Mouse (Mus musculus): ENCODE results near the gene Kcnk4. TPM values are rescaled to one million over a fixed set of nuclear protein-coding genes. Genes with fewer than 3 reads are reported as not detected.

Kcnk4 gene
- total and polyA plus RNA-seq, 3 experiments, result 0.21 to 0.80 TPM; not detected in 1

GRCm38 (mm10) chr19:6918321-6918720 is 16.0 kb downstream of the Kcnk4 start:
- no peak overlapping the region for H3K9ac ChIP-seq (ENCODE audit: insufficient read depth, low read depth)
- H3K79me2 ChIP-seq (replicated peaks; ENCODE audit: control insufficient read depth, extremely low read depth, insufficient read depth, poor library complexity, severe bottlenecking), result 0 out of 2 replicates have a peak, but pooled peaks cover 3% of the 10 kb centered on the region
- peaks cover 8 to 55% of the 10 kb centered on the region in 2 experiments for H3K36me3 ChIP-seq (replicated peaks in 1 of 2; ENCODE audit: control insufficient read depth in 1 of 2, insufficient read depth in 1 of 2, low read length in 1 of 2)
- dilution Hi-C loops (cut with MboI; ENCODE audit: extremely low pct_ligation_motif_present, extremely low pct_unique_long_range_greater_than_20kb, low sequenced_read_pairs), result no loop called here
- H3K9me3 ChIP-seq (replicated peaks; ENCODE audit: low read length), result no peaks in the 10 kb centered on the region
- H3K4me3 ChIP-seq (replicated peaks in 1 of 3; ENCODE audit: low read depth in 2 of 3, low read length in 2 of 3, poor library complexity in 1 of 3), result no peak overlapping the region
- TF ChIP-seq RCOR1 (conservative IDR thresholded peaks at IDR 0.05; ENCODE audit: low read depth, low read length), result no peak
- no peak for TF ChIP-seq MYC (IDR thresholded peaks at IDR 0.05; ENCODE audit: low read depth, low read length)
- TF ChIP-seq JUN (IDR thresholded peaks at IDR 0.05; ENCODE audit: insufficient read depth, low read depth, low read length), result no peak
- no peak for TF ChIP-seq USF1 (IDR thresholded peaks at IDR 0.05; ENCODE audit: low read depth, low read length)
- no peak overlapping the region for H3K4me2 ChIP-seq (ENCODE audit: insufficient read depth, low read depth, poor library complexity, severe bottlenecking)
- in situ Hi-C loops (cut with MboI; ENCODE audit: low pct_ligation_motif_present, low pct_unique_long_range_greater_than_20kb, low sequenced_read_pairs), result no loop called here
- no peak for DNase-seq (ENCODE audit: extremely low read depth)
- H3K27ac ChIP-seq (ENCODE audit: insufficient read depth, low read depth), result no peak overlapping the region
- H3K4me1 ChIP-seq (ENCODE audit: control insufficient read depth in 1 of 2, insufficient read depth in 2 of 2), result peaks cover 7 to 27% of the 10 kb centered on the region in 2 experiments
- peaks cover 2% of the 10 kb centered on the region for H3K27me3 ChIP-seq (replicated peaks)

GRCm38 (mm10) chr19:6916496-6916895 is 17.8 kb downstream of the Kcnk4 start:
- H3K4me2 ChIP-seq (ENCODE audit: insufficient read depth, low read depth, poor library complexity, severe bottlenecking), result no peak overlapping the region
- in situ Hi-C loops (cut with MboI; ENCODE audit: low pct_ligation_motif_present, low pct_unique_long_range_greater_than_20kb, low sequenced_read_pairs), result no loop called here
- no peak for DNase-seq (ENCODE audit: extremely low read depth)
- H3K9me3 ChIP-seq (replicated peaks; ENCODE audit: low read length), result no peaks in the 10 kb centered on the region
- dilution Hi-C loops (cut with MboI; ENCODE audit: extremely low pct_ligation_motif_present, extremely low pct_unique_long_range_greater_than_20kb, low sequenced_read_pairs), result no loop called here
- H3K9ac ChIP-seq (ENCODE audit: insufficient read depth, low read depth), result no peak overlapping the region
- H3K4me3 ChIP-seq (replicated peaks in 1 of 3; ENCODE audit: low read depth in 2 of 3, low read length in 2 of 3, poor library complexity in 1 of 3), result no peak overlapping the region
- peaks cover 3% of the 10 kb centered on the region; the same call in 1 of the 2 replicates for H3K79me2 ChIP-seq (replicated peaks; ENCODE audit: control insufficient read depth, extremely low read depth, insufficient read depth, poor library complexity, severe bottlenecking)
- TF ChIP-seq EP300 (IDR thresholded peaks at IDR 0.05; ENCODE audit: low read length), result no peak
- TF ChIP-seq ZMIZ1 (IDR thresholded peaks at IDR 0.05; ENCODE audit: low read depth, low read length), result no peak
- no peak for TF ChIP-seq MXI1 (IDR thresholded peaks at IDR 0.05; ENCODE audit: low read depth, low read length)
- no peak for TF ChIP-seq CHD1 (IDR thresholded peaks at IDR 0.05; ENCODE audit: low read depth, low read length)
- TF ChIP-seq PAX5 (IDR thresholded peaks at IDR 0.05; ENCODE audit: low read length), result no peak
- TF ChIP-seq CTCF (conservative IDR thresholded peaks at IDR 0.05 in 1 of 2, IDR thresholded peaks at IDR 0.05 in 1 of 2; ENCODE audit: low read depth in 2 of 2, low read length in 2 of 2), result no peak
- H3K27ac ChIP-seq (ENCODE audit: insufficient read depth, low read depth), result no peak overlapping the region
- H3K4me1 ChIP-seq (ENCODE audit: control insufficient read depth in 1 of 2, insufficient read depth in 2 of 2), result peaks cover 11 to 23% of the 10 kb centered on the region in 2 experiments
- peaks cover 26 to 74% of the 10 kb centered on the region in 2 experiments for H3K36me3 ChIP-seq (replicated peaks in 1 of 2; ENCODE audit: control insufficient read depth in 1 of 2, insufficient read depth in 1 of 2, low read length in 1 of 2)
- no peaks in the 10 kb centered on the region for H3K27me3 ChIP-seq (replicated peaks)

GRCm38 (mm10) chr19:6915276-6915675 is 19.0 kb downstream of the Kcnk4 start:
- Histone ChIP-seq H3K9ac (ENCODE audit: insufficient read depth, low read depth) (no peak overlapping the region), H3K9me3 (replicated peaks; ENCODE audit: low read length) (no peaks in the 10 kb centered on the region), H3K4me1 (ENCODE audit: control insufficient read depth in 1 of 2, insufficient read depth in 2 of 2) (peaks cover 11 to 24% of the 10 kb centered on the region in 2 experiments), H3K27me3 (replicated peaks) (no peaks in the 10 kb centered on the region), H3K36me3 (replicated peaks in 1 of 2; ENCODE audit: control insufficient read depth in 1 of 2, insufficient read depth in 1 of 2, low read length in 1 of 2) (peaks cover 31 to 82% of the 10 kb centered on the region in 2 experiments), H3K79me2 (replicated peaks; ENCODE audit: control insufficient read depth, extremely low read depth, insufficient read depth, poor library complexity, severe bottlenecking) (peaks cover 7% of the 10 kb centered on the region), H3K27ac (ENCODE audit: insufficient read depth, low read depth) (no peak overlapping the region), H3K4me3 (replicated peaks in 1 of 3; ENCODE audit: low read depth in 2 of 3, low read length in 2 of 3, poor library complexity in 1 of 3) (no peak overlapping the region), H3K4me2 (ENCODE audit: insufficient read depth, low read depth, poor library complexity, severe bottlenecking) (no peak overlapping the region)
- DNase-seq (ENCODE audit: extremely low read depth), result no peak
- TF ChIP-seq IRF4 (IDR thresholded peaks at IDR 0.05; ENCODE audit: low read depth, low read length) (no peak), ZMIZ1 (IDR thresholded peaks at IDR 0.05; ENCODE audit: low read depth, low read length) (no peak), MAZ (IDR thresholded peaks at IDR 0.05; ENCODE audit: low read depth, low read length) (no peak), HCFC1 (IDR thresholded peaks at IDR 0.05; ENCODE audit: low read depth, low read length) (no peak), ELF1 (IDR thresholded peaks at IDR 0.05; ENCODE audit: low read depth, low read length) (no peak), ETS1 (conservative IDR thresholded peaks at IDR 0.05; ENCODE audit: low read depth, low read length) (no peak), RCOR1 (conservative IDR thresholded peaks at IDR 0.05; ENCODE audit: low read depth, low read length) (no peak), JUN (IDR thresholded peaks at IDR 0.05; ENCODE audit: insufficient read depth, low read depth, low read length) (no peak), MYC (IDR thresholded peaks at IDR 0.05; ENCODE audit: low read depth, low read length) (no peak), CHD2 (IDR thresholded peaks at IDR 0.05; ENCODE audit: low read length) (no peak), SIN3A (IDR thresholded peaks at IDR 0.05; ENCODE audit: low read length) (no peak), MXI1 (IDR thresholded peaks at IDR 0.05; ENCODE audit: low read depth, low read length) (no peak), KAT2A (IDR thresholded peaks at IDR 0.05; ENCODE audit: insufficient replicate concordance, low read length) (no peak), GABPA (IDR thresholded peaks at IDR 0.05; ENCODE audit: insufficient replicate concordance, low read depth, low read length) (no peak), ZC3H11A (IDR thresholded peaks at IDR 0.05; ENCODE audit: low read depth, low read length) (no peak), E2F4 (IDR thresholded peaks at IDR 0.05; ENCODE audit: insufficient replicate concordance, low read depth, low read length) (no peak), TCF12 (IDR thresholded peaks at IDR 0.05; ENCODE audit: low read depth, low read length) (no peak), POLR2A (IDR thresholded peaks at IDR 0.05; ENCODE audit: low read depth, low read length) (no peak)
- in situ Hi-C loops (cut with MboI; ENCODE audit: low pct_ligation_motif_present, low pct_unique_long_range_greater_than_20kb, low sequenced_read_pairs), result no loop called here
- dilution Hi-C loops (cut with MboI; ENCODE audit: extremely low pct_ligation_motif_present, extremely low pct_unique_long_range_greater_than_20kb, low sequenced_read_pairs), result no loop called here

Measured in CH12.LX (cell line).